Mouse (Mus musculus): ENCODE measurements around the gene Pkm. TPM values are rescaled to one million over a fixed set of nuclear protein-coding genes. Genes with fewer than 3 reads are reported as not detected.

The Pkm gene
- total and polyA plus RNA-seq, 3 experiments, result 71.6 to 2,746 (median 710) TPM

DNA sequence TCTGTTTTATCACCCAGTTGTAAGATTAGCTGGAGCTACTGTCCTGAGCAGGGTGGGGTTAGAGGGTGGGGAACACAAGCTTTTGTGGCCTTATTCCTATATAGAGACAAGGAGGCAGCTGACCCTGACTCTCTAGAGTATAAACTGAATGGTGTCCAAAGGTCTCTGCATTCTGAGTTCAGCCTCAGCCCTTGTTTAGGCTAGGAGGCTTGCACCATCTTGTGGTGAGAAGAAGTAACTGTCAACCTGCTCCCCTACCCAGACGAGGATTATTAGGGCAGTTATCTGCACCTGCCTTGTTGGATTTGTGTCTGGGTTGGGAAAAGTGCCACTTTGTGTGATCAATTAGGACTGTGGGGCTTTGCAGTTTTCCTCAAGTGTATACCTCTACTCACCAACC, 22.1 kb downstream of the Pkm start:
- H3K27me3 ChIP-seq (ENCODE audit: control insufficient read depth in 1 of 2, insufficient read depth in 2 of 2, low read length in 2 of 2), result peaks cover 0 to 1% of the 10 kb centered on the region in 2 experiments; a peak in 1 of 4 replicates
- no peaks in the 10 kb centered on the region for H3K4me1 ChIP-seq (ENCODE audit: control insufficient read depth in 1 of 2, insufficient read depth in 2 of 2, low read length in 2 of 2)
- no peak overlapping the region for H3K9ac ChIP-seq (ENCODE audit: control insufficient read depth, low read depth, low read length, poor library complexity, severe bottlenecking)
- peak; percentile 62 for DNase-seq (ENCODE audit: low read depth, low spot score)
- H3K79me2 ChIP-seq (ENCODE audit: control insufficient read depth, insufficient read depth, low read length, poor library complexity), result no peaks in the 10 kb centered on the region
- no peak overlapping the region for H3K27ac ChIP-seq (ENCODE audit: control insufficient read depth, low read depth, low read length)
- H3K4me3 ChIP-seq (ENCODE audit: control insufficient read depth in 1 of 2, insufficient read depth in 1 of 2, low read depth in 2 of 2, low read length in 2 of 2), result no peak overlapping the region
- H3K36me3 ChIP-seq (ENCODE audit: control insufficient read depth in 1 of 2, insufficient read depth in 2 of 2, low read length in 2 of 2), result peaks cover 0 to 5% of the 10 kb centered on the region in 2 experiments; a peak in 1 of 4 replicates
- no peaks in the 10 kb centered on the region for H3K9me3 ChIP-seq (replicated peaks; ENCODE audit: insufficient read depth, low read length)
- TF ChIP-seq CTCF (IDR thresholded peaks at IDR 0.05 in 2 of 3, conservative IDR thresholded peaks at IDR 0.05 in 1 of 3; ENCODE audit: control insufficient read depth in 1 of 3, insufficient read depth in 1 of 3, low read depth in 2 of 3, low read length in 3 of 3, poor library complexity in 1 of 3, severe bottlenecking in 1 of 3) (peak; percentile 53 to 72 (median 59); a peak in 5 of 6 replicates), MEF2A (IDR thresholded peaks at IDR 0.05; ENCODE audit: extremely low read depth, insufficient replicate concordance, low read depth, low read length, poor library complexity, severe bottlenecking) (no peak), RAD21 (IDR thresholded peaks at IDR 0.05; ENCODE audit: low read depth, low read length) (peak; percentile 55), SMC3 (IDR thresholded peaks at IDR 0.05; ENCODE audit: low read depth, low read length) (peak; percentile 58), RCOR1 (IDR thresholded peaks at IDR 0.05; ENCODE audit: low read depth, low read length) (no peak)

DNA sequence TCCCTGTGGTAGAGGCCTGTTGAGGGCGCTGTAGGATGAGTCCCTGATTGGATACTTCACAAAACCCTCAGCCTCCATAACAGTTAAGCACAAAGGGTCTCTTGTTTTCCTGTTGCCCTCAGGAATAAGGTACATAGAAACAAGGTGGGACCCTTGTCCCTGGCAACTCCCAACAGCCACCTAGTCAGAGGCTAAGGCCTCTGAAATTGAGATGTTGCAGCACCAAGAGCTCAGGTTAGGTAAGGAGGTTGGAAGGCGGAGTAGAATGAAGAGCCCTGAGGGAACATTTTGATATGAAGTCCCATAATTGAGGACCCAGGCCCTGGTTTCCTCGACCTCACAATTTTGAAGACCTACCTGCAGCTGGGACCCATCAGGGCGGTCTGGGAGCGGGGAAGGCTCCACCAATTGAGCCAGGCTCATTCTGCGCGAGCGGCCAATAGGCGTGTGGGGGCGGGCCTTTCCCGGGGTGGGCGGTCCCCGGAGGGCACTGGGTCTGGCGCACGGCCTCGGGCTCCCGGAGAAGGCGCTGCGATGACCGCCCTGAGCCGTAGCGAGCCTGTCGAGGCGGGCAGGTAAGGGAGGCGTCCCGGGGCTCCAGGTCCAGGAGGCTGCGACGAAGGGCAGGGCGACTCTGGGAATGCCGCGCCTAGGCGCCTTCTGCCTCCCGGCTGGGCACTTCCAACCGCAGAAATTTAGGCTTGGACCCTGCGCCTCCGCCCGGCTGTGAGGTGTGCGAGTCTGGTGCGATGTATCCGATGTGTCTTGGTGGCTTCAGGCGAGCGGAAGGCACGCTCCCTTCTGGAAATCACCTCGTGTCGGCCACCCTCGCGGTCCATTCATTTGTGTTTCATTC, 23.7 kb downstream of the Pkm start, which contains the start of gene Gramd2:
Gene Gramd2, plus strand, starts transcription at position 467 of the 856 bp plus-strand sequence.
- peaks cover 0 to 2% of the 10 kb centered on the region in 2 experiments; a peak in 1 of 4 replicates for H3K36me3 ChIP-seq (ENCODE audit: control insufficient read depth in 1 of 2, insufficient read depth in 2 of 2, low read length in 2 of 2)
- H3K9me3 ChIP-seq (replicated peaks; ENCODE audit: insufficient read depth, low read length), result no peaks in the 10 kb centered on the region
- no peak within 1 kb of the TSS for H3K9ac ChIP-seq (ENCODE audit: control insufficient read depth, low read depth, low read length, poor library complexity, severe bottlenecking)
- H3K27me3 ChIP-seq (ENCODE audit: control insufficient read depth in 1 of 2, insufficient read depth in 2 of 2, low read length in 2 of 2), result peaks cover 1 to 2% of the 10 kb centered on the region in 2 experiments; a peak in 2 of 4 replicates
- H3K4me1 ChIP-seq (ENCODE audit: control insufficient read depth in 1 of 2, insufficient read depth in 2 of 2, low read length in 2 of 2), result no peaks in the 10 kb centered on the region
- H3K27ac ChIP-seq (ENCODE audit: control insufficient read depth, low read depth, low read length), result no peak within 1 kb of the TSS
- H3K79me2 ChIP-seq (ENCODE audit: control insufficient read depth, insufficient read depth, low read length, poor library complexity), result no peaks in the 10 kb centered on the region
- DNase-seq (ENCODE audit: low read depth, low spot score), result peak; percentile 68
- TF ChIP-seq HCFC1 (IDR thresholded peaks at IDR 0.05; ENCODE audit: low read depth, low read length) (no peak), CTCF (IDR thresholded peaks at IDR 0.05 in 2 of 3, conservative IDR thresholded peaks at IDR 0.05 in 1 of 3; ENCODE audit: control insufficient read depth in 1 of 3, insufficient read depth in 1 of 3, low read depth in 2 of 3, low read length in 3 of 3, poor library complexity in 1 of 3, severe bottlenecking in 1 of 3) (peak in 1 of 3 experiments; percentile 24; a peak in 1 of 6 replicates), POLR2A (IDR thresholded peaks at IDR 0.05; ENCODE audit: control insufficient read depth in 1 of 2, insufficient read depth in 1 of 2, low read depth in 1 of 2, low read length in 2 of 2, poor library complexity in 1 of 2) (peak in 1 of 2 experiments; percentile 50; a peak in 1 of 4 replicates), USF1 (IDR thresholded peaks at IDR 0.05; ENCODE audit: low read depth, low read length) (no peak), ZMIZ1 (IDR thresholded peaks at IDR 0.05; ENCODE audit: low read depth, low read length) (peak; percentile 91), POLR2AphosphoS2 (IDR thresholded peaks at IDR 0.05; ENCODE audit: low read length) (peak; percentile 69)
- no peak within 1 kb of the TSS for H3K4me3 ChIP-seq (ENCODE audit: control insufficient read depth in 1 of 2, insufficient read depth in 1 of 2, low read depth in 2 of 2, low read length in 2 of 2)

DNA sequence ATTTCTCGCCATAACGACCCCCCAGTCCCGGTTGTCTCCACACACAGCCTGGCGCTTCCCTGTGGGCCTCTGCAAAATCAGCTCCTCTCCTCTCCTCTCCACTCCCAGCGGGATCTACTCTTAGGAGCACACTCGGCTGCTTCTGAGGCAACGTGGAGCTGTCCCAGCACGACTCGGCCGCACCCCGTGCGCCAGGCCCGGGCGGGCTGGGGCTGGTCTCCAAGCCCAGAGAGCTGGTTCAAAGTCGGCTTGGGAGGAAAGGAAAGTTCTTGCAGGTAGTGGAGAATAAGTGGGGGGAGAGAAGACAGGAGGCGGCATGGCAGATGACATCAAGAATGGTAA, 24.3 kb downstream of the Pkm start:
- Histone ChIP-seq H3K9ac (ENCODE audit: control insufficient read depth, low read depth, low read length, poor library complexity, severe bottlenecking) (no peak overlapping the region), H3K9me3 (replicated peaks; ENCODE audit: insufficient read depth, low read length) (no peaks in the 10 kb centered on the region), H3K4me3 (ENCODE audit: control insufficient read depth in 1 of 2, insufficient read depth in 1 of 2, low read depth in 2 of 2, low read length in 2 of 2) (no peak overlapping the region), H3K79me2 (ENCODE audit: control insufficient read depth, insufficient read depth, low read length, poor library complexity) (no peaks in the 10 kb centered on the region), H3K36me3 (ENCODE audit: control insufficient read depth in 1 of 2, insufficient read depth in 2 of 2, low read length in 2 of 2) (peaks cover 0 to 2% of the 10 kb centered on the region in 2 experiments; a peak in 1 of 4 replicates), H3K27ac (ENCODE audit: control insufficient read depth, low read depth, low read length) (no peak overlapping the region), H3K4me1 (ENCODE audit: control insufficient read depth in 1 of 2, insufficient read depth in 2 of 2, low read length in 2 of 2) (no peaks in the 10 kb centered on the region), H3K27me3 (ENCODE audit: control insufficient read depth in 1 of 2, insufficient read depth in 2 of 2, low read length in 2 of 2) (peaks cover 1 to 2% of the 10 kb centered on the region in 2 experiments; a peak in 2 of 4 replicates)
- TF ChIP-seq SIN3A (IDR thresholded peaks at IDR 0.05; ENCODE audit: low read length) (no peak), E2F4 (IDR thresholded peaks at IDR 0.05; ENCODE audit: borderline replicate concordance, low read depth, low read length) (no peak)
- no peak for DNase-seq (ENCODE audit: low read depth, low spot score)

Measured in MEL (cell line).